Mouse (Mus musculus): ENCODE measurements at regions not wholly inside any gene's neighbourhood (a gene's known extent, or its start where the extent isn't known, plus 50 kb on each side); places are given as distances from the start of the nearest gene placed in this dataset.

DNA sequence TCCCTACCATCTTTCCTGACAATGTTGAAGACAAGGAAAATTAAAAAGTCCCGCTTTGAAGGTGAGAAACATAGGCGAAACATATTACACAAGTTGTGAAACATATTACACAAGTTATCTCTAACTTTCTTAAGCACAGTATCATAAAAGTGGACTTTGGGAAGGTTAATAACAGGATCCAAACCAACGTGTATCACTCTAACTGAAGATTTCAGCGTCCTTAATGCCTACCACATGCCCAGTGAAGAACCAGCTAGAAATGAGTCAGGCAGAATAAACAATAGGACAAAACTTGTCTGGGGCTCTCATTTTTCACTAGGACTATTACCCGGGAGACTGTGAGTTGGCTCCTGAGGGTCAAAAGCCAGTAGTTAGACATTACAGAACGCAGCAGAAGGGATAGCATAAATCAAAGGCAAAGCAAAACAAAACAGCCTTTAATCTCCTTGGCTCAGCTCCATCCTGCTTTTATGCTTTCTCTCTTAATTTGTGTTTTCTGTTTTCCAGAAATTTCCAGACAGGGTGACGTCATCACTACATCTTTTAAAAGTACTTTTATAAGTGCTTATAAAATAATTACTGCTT is 618.3 kb upstream of the Sox9 start:
- DNase-seq (ENCODE audit: extremely low read depth, insufficient read length, low spot score) = no peak

DNA sequence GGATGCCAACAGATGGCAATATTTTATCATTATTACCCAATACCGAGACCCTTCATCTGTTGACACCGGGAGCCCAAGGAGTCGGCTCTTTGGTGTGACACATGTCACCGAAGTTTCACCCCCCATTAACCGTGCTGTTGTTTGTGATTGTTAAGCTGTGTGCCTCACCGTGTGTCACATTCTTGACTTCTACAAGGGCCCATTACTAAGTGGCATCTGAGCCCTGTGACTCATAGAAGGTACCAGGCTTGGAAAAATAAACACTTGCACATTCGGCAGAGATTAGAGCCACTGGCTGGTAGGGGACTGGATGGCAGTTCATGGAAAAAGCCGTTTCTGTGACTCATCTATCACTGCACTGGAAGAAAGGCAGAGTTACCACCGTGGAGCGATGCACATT is 608.4 kb upstream of the Sox9 start:
- peak; percentile 78 for DNase-seq (ENCODE audit: extremely low read depth, insufficient read length, low spot score)

DNA sequence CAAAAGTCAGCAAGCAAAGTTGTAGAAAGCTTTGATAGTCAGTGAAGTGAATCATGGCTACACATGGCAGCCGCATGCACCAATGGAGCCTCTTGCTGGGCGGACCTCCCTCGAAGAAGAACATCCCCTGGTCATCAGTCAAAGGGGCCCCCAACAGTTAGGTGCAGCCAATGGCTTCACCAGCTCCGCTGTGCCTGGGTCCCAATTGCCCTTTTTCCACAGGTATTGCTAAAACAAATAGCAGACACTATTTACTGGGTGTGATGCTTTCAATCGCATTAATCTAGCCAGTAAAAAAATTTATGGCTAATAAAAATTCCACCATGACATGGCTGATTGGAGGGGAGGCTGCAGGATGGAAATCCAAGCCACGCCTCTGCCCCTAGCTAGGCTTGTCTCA is 606.7 kb upstream of the Sox9 start:
- DNase-seq (ENCODE audit: extremely low read depth, insufficient read length, low spot score) = no peak

DNA sequence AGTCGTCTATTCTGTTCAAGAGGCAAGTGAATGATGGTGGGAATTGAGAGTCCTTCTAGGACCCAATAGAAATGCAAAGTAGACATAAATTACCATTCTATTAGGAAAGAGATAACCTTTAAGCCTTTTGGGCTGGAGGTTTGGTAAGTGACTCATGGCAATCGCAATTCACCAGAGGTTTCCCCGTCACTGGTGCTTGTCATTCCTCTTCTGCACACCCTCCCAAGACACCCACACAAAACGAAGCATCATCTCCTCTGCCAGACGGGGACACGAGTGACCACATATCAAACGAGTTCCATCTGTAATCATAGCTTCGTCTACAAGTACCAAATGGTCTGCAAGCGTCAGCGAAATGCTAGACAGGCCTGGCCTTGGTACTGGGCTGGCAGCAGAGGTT is 601.4 kb upstream of the Sox9 start:
- no peak for DNase-seq (ENCODE audit: extremely low read depth, insufficient read length, low spot score)

DNA sequence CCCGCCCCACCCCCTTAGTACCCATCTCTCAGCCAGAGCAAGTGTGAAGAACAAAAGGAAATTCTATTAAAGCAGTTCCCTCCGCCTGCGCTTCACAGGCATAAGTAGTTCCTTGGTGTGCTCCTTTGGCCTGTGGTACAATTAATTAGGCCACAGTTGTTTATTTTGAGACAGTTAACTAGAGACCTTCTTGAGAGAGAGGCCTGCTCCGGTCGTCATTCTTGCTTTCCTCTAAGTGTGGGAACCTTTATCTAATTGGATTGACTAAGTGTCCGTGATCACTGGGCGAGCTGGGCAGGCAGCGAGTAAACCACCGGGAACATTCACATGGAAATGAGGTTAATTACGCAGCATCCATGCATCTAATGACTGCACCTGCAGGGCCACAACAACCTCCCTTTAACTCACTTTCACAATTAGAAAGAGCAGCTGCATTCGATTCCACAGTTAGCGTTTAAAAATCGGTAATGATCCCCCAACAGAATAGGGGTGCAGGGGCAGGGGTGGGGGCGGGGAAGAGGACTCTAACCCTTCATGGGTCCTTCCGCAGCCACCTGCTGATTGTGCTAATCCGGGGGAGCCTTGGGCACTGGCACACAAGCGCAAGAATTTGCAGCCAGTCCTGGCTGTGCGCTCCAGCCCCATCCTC is 584.3 kb upstream of the Sox9 start:
- DNase-seq (ENCODE audit: extremely low read depth, insufficient read length, low spot score) = no peak

DNA sequence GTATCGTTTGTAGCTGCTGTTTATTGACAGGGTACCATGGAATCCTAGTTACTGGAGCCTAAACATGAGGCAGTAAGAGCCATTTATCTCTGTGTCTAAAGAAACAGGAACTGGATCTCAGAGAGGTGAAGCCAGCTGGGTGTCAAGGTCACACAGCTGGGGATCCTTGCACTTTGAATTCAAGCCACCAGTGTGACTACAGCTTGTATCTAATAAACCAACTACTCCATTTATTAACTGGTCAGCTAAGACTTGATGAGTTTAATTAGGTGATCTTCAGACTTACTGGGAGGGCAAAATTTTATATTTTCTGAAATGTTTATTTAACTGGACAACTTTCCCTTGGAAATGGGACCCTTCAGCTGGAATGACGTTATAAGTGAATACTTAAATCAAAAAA is 577.5 kb upstream of the Sox9 start:
- no peak for DNase-seq (ENCODE audit: extremely low read depth, insufficient read length, low spot score)

DNA sequence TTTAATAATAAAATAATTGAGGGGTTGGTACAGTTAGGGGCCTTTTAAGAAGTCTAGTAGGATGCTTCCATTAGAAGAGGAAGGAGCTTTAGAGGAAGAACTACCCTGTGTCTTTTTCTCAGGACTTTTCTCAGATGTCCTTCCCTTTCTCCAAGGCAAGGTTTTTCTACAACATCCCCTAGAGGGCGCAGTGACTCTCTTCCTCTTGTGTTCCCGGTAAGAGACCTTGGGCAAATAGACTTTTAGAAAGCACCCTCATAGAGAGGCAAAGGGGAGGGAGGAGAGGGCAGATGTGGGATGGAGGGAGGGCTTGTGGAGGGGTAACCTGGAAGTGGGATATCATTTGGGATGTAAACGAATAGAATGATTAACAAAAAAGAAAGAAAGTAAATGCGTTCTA is 572.6 kb upstream of the Sox9 start:
- peak; percentile 25 for DNase-seq (ENCODE audit: extremely low read depth, insufficient read length, low spot score)

DNA sequence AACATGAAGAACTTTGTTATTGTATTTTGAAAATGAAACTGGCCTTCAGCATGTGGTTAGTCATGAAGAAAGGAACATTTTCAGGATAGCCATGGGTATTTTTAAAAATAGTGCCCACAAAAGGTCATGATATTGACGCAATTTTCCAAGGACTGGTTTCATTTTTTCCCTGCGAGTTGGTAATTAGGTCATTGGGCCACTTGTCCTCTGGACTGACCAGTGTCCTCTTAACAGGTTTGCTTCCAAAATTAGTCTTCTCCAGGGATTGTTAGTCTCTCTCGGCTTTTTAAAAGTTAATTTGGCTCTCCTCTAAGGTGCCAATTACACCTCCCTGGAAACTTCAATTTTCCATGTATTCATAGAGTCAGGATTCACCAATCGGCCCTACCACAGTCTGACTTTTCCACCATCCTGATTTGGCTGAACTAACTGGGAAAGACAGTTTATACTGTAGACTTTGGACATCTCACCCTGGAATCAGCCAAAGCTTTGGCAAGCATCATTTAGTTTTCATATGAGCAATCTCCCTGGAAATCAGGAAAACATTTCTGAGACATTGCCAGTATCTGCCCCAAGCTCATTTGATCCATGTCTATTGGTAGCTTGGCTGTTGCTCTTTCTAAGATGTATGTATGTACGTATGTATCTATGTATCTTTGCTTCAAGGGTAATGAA is 562.8 kb upstream of the Sox9 start:
- no peak for DNase-seq (ENCODE audit: extremely low read depth, insufficient read length, low spot score)

DNA sequence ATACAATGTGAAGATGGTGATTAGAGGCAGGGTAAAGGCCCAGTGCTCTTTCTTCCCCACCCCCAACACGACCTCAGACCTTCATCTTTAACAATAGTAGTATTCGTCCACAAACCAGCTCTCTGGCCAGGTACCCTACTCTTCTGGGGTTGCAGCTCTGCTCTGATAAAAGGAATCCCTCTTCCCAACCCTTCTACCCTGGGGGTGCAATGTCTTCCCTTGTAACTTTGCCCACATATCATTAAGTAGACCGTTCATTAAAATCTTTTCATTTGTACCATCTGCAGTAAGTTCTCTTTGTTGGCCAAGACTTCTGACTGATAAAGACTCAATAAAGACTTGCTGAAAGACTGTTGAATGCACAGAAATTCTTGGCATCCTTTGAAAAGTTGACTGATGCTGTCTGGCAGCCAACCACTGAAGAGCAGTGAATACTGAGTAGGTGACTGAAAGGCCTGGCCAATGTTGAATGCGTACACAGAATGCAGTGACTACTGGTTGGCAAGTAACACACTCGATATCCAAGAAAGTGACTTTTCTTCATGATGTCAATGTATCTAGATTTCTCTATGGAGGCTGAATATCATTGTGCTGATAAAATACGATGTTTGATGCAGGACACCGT is 547.4 kb upstream of the Sox9 start:
- DNase-seq (ENCODE audit: extremely low read depth, insufficient read length, low spot score) = no peak

DNA sequence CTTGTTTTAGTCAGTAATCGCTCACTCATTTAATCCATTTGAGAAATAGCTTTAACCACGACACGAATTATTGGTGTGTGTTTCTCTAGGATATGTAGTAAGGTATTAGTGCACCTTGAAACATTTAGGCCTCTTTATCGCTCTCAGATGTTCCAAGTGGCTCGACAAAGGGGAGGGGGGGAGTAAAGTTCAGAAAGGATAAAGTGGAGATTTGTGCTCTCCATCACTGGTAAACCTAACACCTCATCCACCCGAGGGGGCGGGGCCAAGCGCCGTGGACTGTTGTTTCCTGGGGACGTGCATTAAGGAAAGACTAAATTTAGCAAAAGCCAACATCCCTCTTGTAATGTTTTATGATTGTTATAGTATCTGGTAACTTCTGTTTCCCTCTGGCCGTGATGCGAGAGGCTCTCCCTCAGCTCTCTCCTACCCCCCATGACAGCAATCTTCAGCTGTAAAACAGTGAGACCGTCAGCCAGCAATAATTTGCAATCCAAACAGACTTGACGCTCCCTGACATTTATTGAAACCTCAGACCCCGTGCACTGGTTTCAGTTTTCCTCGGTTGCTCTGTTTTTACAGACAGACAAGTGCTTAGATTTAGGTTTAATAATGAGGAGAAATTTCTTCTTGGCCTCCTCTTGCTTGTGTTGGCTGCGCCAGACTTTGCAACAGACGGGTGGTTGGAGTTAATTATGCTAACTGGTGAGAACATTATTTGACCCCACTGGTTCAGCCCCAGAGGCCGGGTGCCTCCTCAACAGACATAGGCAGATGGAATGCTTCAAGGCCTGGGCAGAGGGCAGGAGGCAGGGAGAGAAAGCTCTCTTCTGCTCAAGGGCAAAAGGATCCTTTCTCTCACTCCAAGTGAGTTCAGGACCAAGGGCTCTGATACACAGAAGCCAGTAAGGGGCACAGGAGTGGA is 542.8 kb upstream of the Sox9 start:
- DNase-seq (ENCODE audit: extremely low read depth, insufficient read length, low spot score) = no peak

DNA sequence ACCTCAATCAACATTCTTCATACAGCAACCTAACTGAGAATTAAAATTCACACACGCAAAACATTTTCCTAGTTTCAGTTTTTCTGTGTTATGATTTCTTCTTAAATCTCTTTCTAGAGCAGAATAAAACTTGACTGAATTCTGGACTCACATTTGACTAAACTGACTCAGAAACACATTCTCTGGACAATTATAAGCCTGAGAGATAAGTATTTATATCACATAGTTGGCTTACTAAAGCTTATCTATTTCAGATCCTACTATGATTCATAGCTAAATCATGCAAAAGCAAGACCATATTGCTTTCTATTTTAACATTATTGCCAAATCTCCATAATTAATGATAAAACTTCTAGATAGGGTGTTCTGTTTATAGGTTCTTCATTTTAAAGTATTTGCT is 529.5 kb upstream of the Sox9 start:
- no peak for DNase-seq (ENCODE audit: extremely low read depth, insufficient read length, low spot score)

DNA sequence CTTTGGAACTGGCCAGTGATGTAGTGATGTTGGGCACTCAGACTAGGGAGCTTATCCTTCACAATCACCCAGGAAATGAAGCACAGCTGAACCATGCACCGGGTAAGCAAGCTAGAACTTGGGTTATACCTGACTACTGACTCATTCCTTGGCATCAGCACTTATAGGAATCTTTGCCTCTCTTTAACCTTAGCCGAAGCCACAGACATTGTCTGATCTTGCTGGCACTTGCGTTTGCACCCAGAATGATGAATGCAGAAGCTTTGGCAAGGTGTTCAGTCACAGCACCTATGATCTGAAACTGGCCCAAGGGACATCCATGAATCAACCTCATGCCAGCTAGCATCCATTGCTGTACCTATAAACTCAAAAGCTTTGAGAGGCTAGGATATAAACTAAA is 529.0 kb upstream of the Sox9 start:
- DNase-seq (ENCODE audit: extremely low read depth, insufficient read length, low spot score) = no peak

DNA sequence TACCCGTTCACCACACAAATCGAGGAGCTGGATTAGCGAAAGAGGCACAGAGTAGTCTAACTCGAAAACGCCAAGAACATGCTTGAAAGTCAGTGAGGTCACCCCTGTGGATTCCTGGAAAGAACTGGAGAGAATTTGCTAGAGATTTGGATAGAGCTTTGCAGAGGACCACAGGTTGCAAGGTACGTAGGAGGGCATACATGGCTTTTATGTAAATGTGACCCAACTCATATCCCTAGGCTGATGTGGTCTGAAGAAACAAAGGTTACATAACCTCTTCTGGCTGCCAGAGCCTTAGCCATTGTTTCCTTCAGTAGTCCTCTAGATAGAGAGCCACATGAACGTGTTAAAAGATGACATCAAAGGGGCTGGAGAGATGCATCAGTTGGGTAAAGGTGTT is 525.7 kb upstream of the Sox9 start:
- DNase-seq (ENCODE audit: extremely low read depth, insufficient read length, low spot score) = no peak

DNA sequence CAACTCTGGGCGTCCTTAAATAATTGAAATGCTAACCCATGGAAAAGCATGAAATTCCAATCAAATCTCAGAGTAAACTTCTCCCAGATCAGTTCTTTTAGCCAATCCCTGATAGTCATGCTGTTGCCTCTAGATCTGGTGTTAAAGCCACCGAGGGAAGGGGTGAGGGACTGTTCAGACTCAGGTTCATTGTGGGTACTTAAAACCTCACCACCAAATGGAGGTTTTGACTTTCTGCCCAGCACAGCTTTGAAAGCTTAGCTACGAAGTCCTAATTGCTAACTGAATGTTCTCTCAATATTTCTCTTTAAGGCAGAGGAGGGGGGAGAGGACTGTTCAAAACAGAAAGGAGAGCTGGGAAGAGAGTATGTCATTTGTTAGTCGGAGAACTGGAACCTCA is 517.9 kb upstream of the Sox9 start:
- DNase-seq (ENCODE audit: extremely low read depth, insufficient read length, low spot score) = no peak

DNA sequence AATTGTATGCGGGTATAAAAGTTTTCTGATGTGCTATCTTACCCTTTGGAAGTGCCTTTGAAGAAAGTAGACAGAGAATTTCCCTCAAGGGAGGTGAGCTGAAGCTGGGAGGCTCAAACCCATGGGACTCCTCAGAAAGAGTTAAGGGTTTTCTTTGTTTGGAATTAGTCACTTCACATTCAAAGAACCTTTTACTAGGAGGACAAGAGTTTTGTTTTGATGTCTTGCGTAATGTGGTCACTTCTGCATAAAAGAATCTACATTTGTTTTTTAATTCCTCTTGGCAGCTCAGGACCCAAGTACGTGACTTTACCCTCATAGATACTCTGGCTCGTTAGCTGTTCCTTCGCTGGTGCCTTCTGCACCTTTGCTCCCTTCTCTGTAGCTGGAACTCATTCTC is 511.1 kb upstream of the Sox9 start:
- DNase-seq (ENCODE audit: extremely low read depth, insufficient read length, low spot score) = no peak

DNA sequence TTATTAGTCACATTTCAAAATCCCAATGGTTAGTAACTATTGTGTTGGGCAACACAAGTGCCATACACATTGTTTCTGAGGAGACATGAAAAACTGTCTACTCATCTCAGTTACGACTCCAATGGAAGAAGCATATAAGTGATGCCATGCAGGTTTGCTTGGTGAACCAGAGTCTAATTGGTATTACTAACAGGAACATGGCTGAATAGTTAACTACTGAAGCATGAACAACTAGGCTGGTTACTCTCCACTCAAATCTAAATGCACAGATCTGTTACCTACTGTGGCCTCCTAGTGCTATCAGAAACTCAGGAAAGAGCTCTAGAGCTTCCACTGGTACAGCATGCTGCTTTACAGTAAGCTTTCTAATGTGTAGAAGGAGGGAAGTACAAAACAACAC is 503.5 kb upstream of the Sox9 start:
- DNase-seq (ENCODE audit: extremely low read depth, insufficient read length, low spot score) = no peak

DNA sequence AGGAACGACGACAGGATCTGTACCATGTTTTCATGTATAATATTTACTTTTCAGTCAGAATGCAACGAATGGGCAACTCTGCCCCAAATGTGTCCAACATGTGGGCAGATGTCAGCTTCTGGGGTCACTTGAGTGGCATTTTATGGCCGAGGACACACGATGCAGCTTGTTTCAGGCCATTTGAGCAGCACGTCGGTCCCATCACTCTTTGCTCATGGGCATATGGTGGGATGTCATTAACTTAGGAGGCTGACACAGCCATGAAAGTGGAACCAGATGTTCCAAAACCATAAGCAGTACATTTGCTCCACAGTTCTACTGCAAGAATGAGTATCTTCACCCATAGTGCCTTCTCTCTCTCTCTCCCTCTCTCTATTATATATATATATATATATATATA is 499.1 kb upstream of the Sox9 start:
- no peak for DNase-seq (ENCODE audit: extremely low read depth, insufficient read length, low spot score)

DNA sequence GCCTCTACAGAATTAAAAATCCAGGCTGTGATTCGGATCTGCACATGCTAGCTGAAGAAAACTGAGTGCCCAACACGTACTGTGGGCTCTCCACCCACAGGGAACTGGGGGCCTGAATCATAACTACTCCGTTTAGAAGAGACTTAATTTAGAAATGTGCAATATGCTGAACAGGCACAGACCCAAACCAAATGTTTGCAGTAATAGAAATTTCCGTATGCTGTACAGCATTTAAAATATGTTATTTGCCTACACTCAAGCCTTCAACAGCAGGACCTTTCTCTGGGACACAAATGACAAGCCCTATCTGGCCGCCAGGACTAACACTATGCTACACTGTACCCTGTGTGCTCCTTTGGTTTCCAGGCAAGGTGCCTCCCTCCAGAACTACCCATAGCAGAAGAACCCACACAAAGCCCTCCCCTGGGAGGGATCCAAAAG is 483.1 kb upstream of the Sox9 start:
- DNase-seq (ENCODE audit: extremely low read depth, insufficient read length, low spot score) = no peak

DNA sequence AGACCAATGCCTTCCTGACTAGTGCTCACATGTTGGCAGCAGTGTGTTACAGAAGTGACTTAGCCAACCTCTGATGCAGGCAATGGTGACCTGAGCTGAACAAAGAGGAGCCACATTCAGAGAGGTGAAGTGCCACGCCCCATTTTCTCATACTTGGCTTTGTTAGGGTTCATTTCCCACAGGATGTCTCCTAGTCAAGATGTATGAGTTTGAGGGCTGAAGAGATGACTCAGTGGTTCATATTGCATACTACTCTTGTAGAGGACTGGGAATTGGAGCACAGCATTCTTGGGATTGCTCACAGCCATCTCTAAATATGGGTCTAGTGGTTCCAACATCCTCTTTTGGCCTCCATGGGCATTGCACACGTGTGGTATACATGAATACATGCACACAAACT is 478.9 kb upstream of the Sox9 start:
- no peak for DNase-seq (ENCODE audit: extremely low read depth, insufficient read length, low spot score)

DNA sequence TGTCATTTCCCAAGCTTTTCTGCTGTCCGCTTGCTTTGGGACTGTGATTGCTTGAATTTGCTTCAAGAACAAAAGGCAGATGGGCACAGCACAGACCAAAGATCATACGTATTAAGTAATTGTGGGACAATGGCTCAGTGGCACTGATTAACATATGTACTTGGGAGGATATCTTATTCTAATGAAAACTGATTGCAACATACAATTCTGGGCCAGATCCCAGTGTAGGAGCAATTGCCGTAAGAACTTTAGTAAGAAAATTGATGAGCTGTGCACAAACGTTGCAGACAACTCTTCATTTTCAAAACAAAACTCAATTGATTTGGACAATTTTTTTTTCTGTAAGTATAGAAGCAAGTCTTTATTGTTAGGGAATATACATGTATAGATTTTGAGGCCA is 456.2 kb upstream of the Sox9 start:
- DNase-seq (ENCODE audit: extremely low read depth, insufficient read length, low spot score) = no peak

DNA sequence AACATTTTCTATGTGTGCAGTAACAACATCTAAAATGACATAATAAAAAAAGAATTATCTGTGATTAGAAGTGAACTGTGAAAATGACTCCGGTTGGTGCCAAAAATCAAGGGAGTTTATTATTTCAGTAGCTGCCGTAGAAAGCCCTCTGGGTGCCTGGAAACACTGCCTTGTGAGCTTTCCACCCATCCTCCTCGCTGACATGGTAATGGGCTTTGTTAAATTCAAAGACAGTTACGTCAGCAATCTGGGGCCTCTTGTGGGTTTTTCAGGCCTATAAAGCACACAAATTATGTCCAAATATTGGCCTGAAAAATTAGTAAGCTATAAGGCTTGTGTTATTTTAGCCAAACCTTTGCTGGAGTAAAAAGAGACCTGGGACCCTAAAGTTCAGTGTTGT is 454.4 kb upstream of the Sox9 start:
- DNase-seq (ENCODE audit: extremely low read depth, insufficient read length, low spot score) = no peak
